24 mouse cellular contexts compared by ENCODE assay signal in the genomic region with DNA sequence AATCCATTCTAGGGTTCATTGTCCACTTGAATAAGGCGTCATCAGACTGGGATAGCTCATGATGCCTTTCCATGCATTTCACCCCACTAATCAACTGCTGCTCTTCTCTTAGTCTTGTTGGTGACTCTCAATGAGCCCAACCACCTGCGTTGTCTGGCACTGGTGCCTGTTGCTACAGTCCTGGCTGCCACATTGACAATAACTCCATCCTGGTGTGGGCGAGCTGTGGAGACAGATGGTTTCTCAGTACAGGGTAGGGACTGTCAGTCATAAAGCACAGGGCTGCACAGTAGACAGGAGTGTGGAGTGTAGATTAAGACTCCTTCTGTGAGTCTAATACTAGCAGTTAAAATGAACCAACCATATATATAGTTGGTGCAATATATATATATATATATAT.
DNase-seq lines count a peak whose midpoint lies in the region; ATAC-seq and TF ChIP-seq lines count a peak whose summit lies in the region.
"Had no signal": no experiment of that assay in that cellular context is flagged by ENCODE, and none has a peak within 500 bp of the region (broad histone marks: within the 10 kb centered on the region; RNA-seq: fewer than 3 reads in every experiment).

No protein-coding gene starts in this region.

- ATAC-seq in forebrain, embryonic 14.5 days: peak; percentile 50; the same call in 1 of the 2 replicates
- no peak for ATAC-seq in forebrain, embryonic 12.5 days (ENCODE audit: low FRiP score)
- no peak for ATAC-seq in hindbrain, postnatal 0 days
- ATAC-seq: intestine, postnatal 0 days; Patski had no signal

- WGBS in forebrain, embryonic 14.5 days: 75% methylated on average over 3 of the region's 3 CpGs
- 87% methylated on average over 3 of the region's 3 CpGs for WGBS in forebrain, embryonic 12.5 days
- 90% methylated on average over 3 of the region's 3 CpGs for WGBS in hindbrain, postnatal 0 days

- no peaks in the 10 kb centered on the region for H3K27me3 ChIP-seq in forebrain, embryonic 14.5 days (replicated peaks; ENCODE audit: control insufficient read depth, insufficient read depth, low read length)
- no peaks in the 10 kb centered on the region for H3K27me3 ChIP-seq in forebrain, embryonic 12.5 days
- no peaks in the 10 kb centered on the region for H3K27me3 ChIP-seq in hindbrain, postnatal 0 days (ENCODE audit: insufficient read depth, low read length)
- H3K27me3 ChIP-seq: embryonic facial prominence, embryonic 15.5 days; heart, embryonic 12.5 days; limb, embryonic 15.5 days had no signal

- H3K27ac ChIP-seq in forebrain, embryonic 14.5 days (ENCODE audit: low read depth, low read length): no peak overlapping the region
- no peak overlapping the region for H3K27ac ChIP-seq in forebrain, embryonic 12.5 days
- no peak overlapping the region for H3K27ac ChIP-seq in hindbrain, postnatal 0 days
- H3K27ac ChIP-seq: embryonic facial prominence, embryonic 15.5 days; limb, embryonic 15.5 days; liver, embryonic 14.5 days had no signal

- H3K4me1 ChIP-seq in forebrain, embryonic 14.5 days (ENCODE audit: control insufficient read depth, insufficient read depth, low read length): no peaks in the 10 kb centered on the region
- H3K4me1 ChIP-seq in forebrain, embryonic 12.5 days: no peaks in the 10 kb centered on the region
- H3K4me1 ChIP-seq in hindbrain, postnatal 0 days (ENCODE audit: insufficient read depth, low read length): no peaks in the 10 kb centered on the region
- H3K4me1 ChIP-seq: embryonic facial prominence, embryonic 15.5 days; heart, embryonic 12.5 days; limb, embryonic 15.5 days had no signal

- no peaks in the 10 kb centered on the region for H3K9me3 ChIP-seq in forebrain, embryonic 14.5 days (replicated peaks; ENCODE audit: control insufficient read depth, low read length)
- no peaks in the 10 kb centered on the region for H3K9me3 ChIP-seq in forebrain, embryonic 12.5 days
- H3K9me3 ChIP-seq in hindbrain, postnatal 0 days (ENCODE audit: low read length): no peaks in the 10 kb centered on the region
- H3K9me3 ChIP-seq: embryonic facial prominence, embryonic 15.5 days; heart, embryonic 12.5 days; limb, embryonic 15.5 days had no signal

- no peak overlapping the region for H3K4me2 ChIP-seq in forebrain, embryonic 14.5 days (ENCODE audit: low read length)
- H3K4me2 ChIP-seq in forebrain, embryonic 12.5 days: no peak overlapping the region
- H3K4me2 ChIP-seq in hindbrain, postnatal 0 days (ENCODE audit: low read depth, low read length): no peak overlapping the region
- H3K4me2 ChIP-seq: embryonic facial prominence, embryonic 15.5 days; heart, embryonic 12.5 days; limb, embryonic 15.5 days; lung, embryonic 14.5 days had no signal

- peak; percentile 7 for DNase-seq in forebrain, embryonic 14.5 days (ENCODE audit: low spot score)
- peak; percentile 2 to 4 for DNase-seq in right cerebral cortex, postnatal 36 days (ENCODE audit: low spot score in 2 of 2)
- no peak for DNase-seq in right cerebral cortex, postnatal 4 days
- peak; percentile 78 to 80 for DNase-seq in layer of hippocampus, adult 8-10 months (ENCODE audit: low spot score in 2 of 2)
- DNase-seq in telencephalon, adult 2 months (ENCODE audit: low read depth, low spot score): peak; percentile 49
- no peak for DNase-seq in gastrocnemius, postnatal 4 days (ENCODE audit: low spot score in 2 of 2)
- no peak for DNase-seq in hindbrain, postnatal 0 days (ENCODE audit: low spot score)
- DNase-seq: adrenal gland, postnatal 36 days; cerebellum, adult 18-20 months; gastrocnemius, postnatal 10 days; heart, adult 18-20 months; heart, postnatal 10 days; kidney, postnatal 36 days; left cerebral cortex, postnatal 4 days; lung, embryonic 14.5 days; lung, postnatal 36 days; midbrain, embryonic 14.5 days had no signal

- no peak overlapping the region for H3K4me3 ChIP-seq in forebrain, embryonic 14.5 days (ENCODE audit: low read depth, low read length)
- no peak overlapping the region for H3K4me3 ChIP-seq in forebrain, embryonic 12.5 days (replicated peaks)
- H3K4me3 ChIP-seq in hindbrain, postnatal 0 days (ENCODE audit: low read length): no peak overlapping the region
- H3K4me3 ChIP-seq: embryonic facial prominence, embryonic 15.5 days; heart, embryonic 12.5 days; limb, embryonic 15.5 days had no signal

- no peak overlapping the region for H3K9ac ChIP-seq in forebrain, embryonic 14.5 days (ENCODE audit: low read length)
- no peak overlapping the region for H3K9ac ChIP-seq in forebrain, embryonic 12.5 days
- H3K9ac ChIP-seq in hindbrain, postnatal 0 days (replicated peaks; ENCODE audit: low read length): no peak overlapping the region
- H3K9ac ChIP-seq: embryonic facial prominence, embryonic 15.5 days; heart, embryonic 12.5 days; limb, embryonic 15.5 days; liver, embryonic 14.5 days; lung, embryonic 14.5 days had no signal

- no peak for TF ChIP-seq CTCF in hindbrain, postnatal 0 days (IDR thresholded peaks at IDR 0.05; ENCODE audit: low read depth)

- no peaks in the 10 kb centered on the region for H3K36me3 ChIP-seq in forebrain, embryonic 14.5 days (ENCODE audit: control insufficient read depth, insufficient read depth, low read length)
- no peaks in the 10 kb centered on the region for H3K36me3 ChIP-seq in forebrain, embryonic 12.5 days (replicated peaks)
- H3K36me3 ChIP-seq in hindbrain, postnatal 0 days (ENCODE audit: insufficient read depth, low read length): no peaks in the 10 kb centered on the region
- H3K36me3 ChIP-seq: embryonic facial prominence, embryonic 15.5 days; heart, embryonic 12.5 days; limb, embryonic 15.5 days had no signal

Comparison
In these comparisons a context has a peak if more than half of its experiments do, and no peak if none do; other contexts are left out.
1. DNase-seq: peak in forebrain, embryonic 14.5 days (single experiment), right cerebral cortex, postnatal 36 days (2 of 2), layer of hippocampus, adult 8-10 months (2 of 2) and telencephalon, adult 2 months (single experiment); none in right cerebral cortex, postnatal 4 days (single experiment), gastrocnemius, postnatal 4 days (0 of 2) and hindbrain, postnatal 0 days (single experiment).